Mouse (Mus musculus): ENCODE measurements around the gene Uqcrc1.

- no peak for TF ChIP-seq POLR2A (IDR thresholded peaks at IDR 0.05; ENCODE audit: low read depth, low read length)
- TF ChIP-seq CTCF (IDR thresholded peaks at IDR 0.05; ENCODE audit: extremely low read depth, insufficient read length, insufficient replicate concordance, low read depth, low read length): no peak
These were observed 19.4 kb downstream of the Uqcrc1 start for GRCm38 (mm10) chr9:108955846-108956245.
